Mouse (Mus musculus): ENCODE measurements around the gene Nipbl.

GRCm38 (mm10) chr15:8382213-8382612, 62.0 kb downstream of the Nipbl start:
- TF ChIP-seq CTCF (conservative IDR thresholded peaks at IDR 0.05; ENCODE audit: low read length) (peak; percentile 22; the same call in 1 of the 2 replicates), POU5F1 (IDR thresholded peaks at IDR 0.05; ENCODE audit: borderline replicate concordance, low read length) (no peak)
